8 mouse cellular contexts compared by ENCODE assay signal in genomic region chr11:104233101-104233500, GRCm38 (mm10). TPM values are rescaled to one million over a fixed set of nuclear protein-coding genes. Genes with fewer than 3 reads are reported as not detected.
A peak's percentile ranks its signal among the peaks of the same experiment; 100 is the strongest.
DNase-seq lines count a peak whose midpoint lies in the region; ATAC-seq and TF ChIP-seq lines count a peak whose summit lies in the region.

No protein-coding gene starts in this region.

- no peak for TF ChIP-seq CTCF in midbrain, postnatal 0 days (IDR thresholded peaks at IDR 0.05)

- peaks cover 51% of the 10 kb centered on the region for H3K27me3 ChIP-seq in heart, embryonic 16.5 days (ENCODE audit: control insufficient read depth, insufficient read depth, low read length)
- H3K27me3 ChIP-seq in hindbrain, embryonic 11.5 days (ENCODE audit: control insufficient read depth, insufficient read depth, low read length), result peaks cover 39% of the 10 kb centered on the region
- H3K27me3 ChIP-seq in midbrain, postnatal 0 days (ENCODE audit: insufficient read depth, low read length), result no peaks in the 10 kb centered on the region

- peak overlapping the region; percentile 81 for H3K4me3 ChIP-seq in heart, embryonic 16.5 days (ENCODE audit: low read length)
- peak overlapping the region; percentile 75 for H3K4me3 ChIP-seq in brown adipose tissue, adult 24 weeks (ENCODE audit: insufficient read depth, low read depth, low read length)
- peak overlapping the region; percentile 63 for H3K4me3 ChIP-seq in hindbrain, embryonic 11.5 days (ENCODE audit: low read depth, low read length)
- H3K4me3 ChIP-seq in midbrain, postnatal 0 days (ENCODE audit: low read depth, low read length), result peak overlapping the region; percentile 89

- 0% methylated on average over 10 of the region's 10 CpGs for WGBS in heart, embryonic 16.5 days
- WGBS in hindbrain, embryonic 11.5 days, result 1% methylated on average over 10 of the region's 10 CpGs
- 0% methylated on average over 10 of the region's 10 CpGs for WGBS in midbrain, postnatal 0 days

- H3K4me1 ChIP-seq in heart, embryonic 16.5 days (ENCODE audit: control insufficient read depth, insufficient read depth, low read length), result peaks cover 16% of the 10 kb centered on the region
- peaks cover 7% of the 10 kb centered on the region for H3K4me1 ChIP-seq in brown adipose tissue, adult 24 weeks (ENCODE audit: control insufficient read depth, insufficient read depth, insufficient read length, low read length)
- peaks cover 2% of the 10 kb centered on the region; the same call in 1 of the 2 replicates for H3K4me1 ChIP-seq in hindbrain, embryonic 11.5 days (replicated peaks; ENCODE audit: control insufficient read depth, insufficient read depth, low read length)
- H3K4me1 ChIP-seq in midbrain, postnatal 0 days (ENCODE audit: insufficient read depth, low read length), result peaks cover 20% of the 10 kb centered on the region

- H3K9ac ChIP-seq in heart, embryonic 16.5 days (ENCODE audit: low read length), result no peak overlapping the region
- peak overlapping the region; percentile 70 for H3K9ac ChIP-seq in hindbrain, embryonic 11.5 days (ENCODE audit: low read depth, low read length)
- peak overlapping the region; percentile 98 for H3K9ac ChIP-seq in midbrain, postnatal 0 days (replicated peaks; ENCODE audit: low read length, poor library complexity, severe bottlenecking)

- no peaks in the 10 kb centered on the region for H3K9me3 ChIP-seq in heart, embryonic 16.5 days (replicated peaks; ENCODE audit: control insufficient read depth, low read length)
- no peaks in the 10 kb centered on the region for H3K9me3 ChIP-seq in hindbrain, embryonic 11.5 days (ENCODE audit: control insufficient read depth, low read length)
- H3K9me3 ChIP-seq in midbrain, postnatal 0 days (ENCODE audit: low read length), result no peaks in the 10 kb centered on the region

- no peak overlapping the region for H3K27ac ChIP-seq in heart, embryonic 16.5 days (ENCODE audit: low read length)
- H3K27ac ChIP-seq in brown adipose tissue, adult 24 weeks (replicated peaks; ENCODE audit: low read depth, low read length), result no peak overlapping the region
- peak overlapping the region; percentile 76 for H3K27ac ChIP-seq in hindbrain, embryonic 11.5 days (ENCODE audit: low read depth, low read length)
- peak overlapping the region; percentile 99 for H3K27ac ChIP-seq in midbrain, postnatal 0 days (ENCODE audit: low read depth, low read length)

- no peak overlapping the region for H3K4me2 ChIP-seq in heart, embryonic 16.5 days (ENCODE audit: low read depth, low read length)
- H3K4me2 ChIP-seq in hindbrain, embryonic 11.5 days (replicated peaks; ENCODE audit: low read depth, low read length), result peak overlapping the region; percentile 96
- peak overlapping the region; percentile 81 for H3K4me2 ChIP-seq in midbrain, postnatal 0 days (ENCODE audit: low read depth, low read length, poor library complexity, severe bottlenecking)

- H3K36me3 ChIP-seq in heart, embryonic 16.5 days (ENCODE audit: control insufficient read depth, insufficient read depth), result no peaks in the 10 kb centered on the region
- no peaks in the 10 kb centered on the region for H3K36me3 ChIP-seq in hindbrain, embryonic 11.5 days (ENCODE audit: control insufficient read depth, insufficient read depth, low read length)
- no peaks in the 10 kb centered on the region for H3K36me3 ChIP-seq in midbrain, postnatal 0 days (ENCODE audit: insufficient read depth, low read length)

- no peak for ATAC-seq in heart, embryonic 16.5 days (replicated peaks; ENCODE audit: extremely low read depth, insufficient read depth, low FRiP score)
- 0 out of 2 replicates have a peak, but pooled peaks have one; percentile 6 for ATAC-seq in hindbrain, embryonic 11.5 days (ENCODE audit: low FRiP score)
- ATAC-seq in midbrain, postnatal 0 days (ENCODE audit: low FRiP score), result no peak
- ATAC-seq in CD4-positive, CD25-positive, alpha-beta regulatory T cell, adult 4 months, result no peak

- DNase-seq in heart, adult 8-10 months (ENCODE audit: low spot score), result no peak
- peak; percentile 41 for DNase-seq in hindbrain, embryonic 11.5 days (ENCODE audit: low spot score)
- DNase-seq in midbrain, postnatal 0 days (ENCODE audit: low spot score), result peak; percentile 17
- no peak for DNase-seq in urinary bladder, adult 2 months (ENCODE audit: low spot score)
- DNase-seq in T-cell, adult 2 months (ENCODE audit: low spot score), result no peak

RNA-seq across cellular contexts. Expression of gene Mapt, which starts 1.9 kb away (rescaled TPM):
- polyA plus RNA-seq in heart, embryonic 16.5 days (2015; fragmentation: Nextera tagmentation; extraction: Ambion mirVana), result 0.88 and 1.9 TPM in 2 replicates
- 100 to 1,000 TPM in 1 of 4 experiments, 10 to 100 TPM in 3; 85.8 to 115 (median 96.0) TPM for total RNA-seq in heart, adult 8-10 months (2022)
- 20.7 and 29.1 TPM in 2 replicates for polyA plus RNA-seq in brown adipose tissue, adult 24 weeks (2012; ENCODE audit: insufficient read depth, insufficient read length, missing spikeins)
- 91.9 and 94.9 TPM in 2 replicates for polyA plus RNA-seq in hindbrain, embryonic 11.5 days (2014; fragmentation: Nextera tagmentation; extraction: Ambion mirVana)
- 673 and 700 TPM in 2 replicates for total RNA-seq in midbrain, postnatal 0 days (2014; rRNA removed)
- polyA plus RNA-seq in midbrain, postnatal 0 days (2015; fragmentation: Nextera tagmentation; extraction: Ambion mirVana), result 1,369 and 1,377 TPM in 2 replicates
- polyA plus RNA-seq in urinary bladder, adult 2 months (2012; rRNA removed), result 1.5 and 2.7 TPM in 2 replicates
- under 1 TPM; 0.11 to 0.34 TPM for polyA plus RNA-seq in CD4-positive, CD25-positive, alpha-beta regulatory T cell, adult 4 months (2017; shearing (Covaris generic))

RNA-seq across cellular contexts. Expression of gene Sppl2c, which starts 47.0 kb away (rescaled TPM):
- not detected in 2 replicates for polyA plus RNA-seq in heart, embryonic 16.5 days (2015; fragmentation: Nextera tagmentation; extraction: Ambion mirVana)
- total RNA-seq in heart, adult 8-10 months (2022), result not detected
- polyA plus RNA-seq in brown adipose tissue, adult 24 weeks (2012; ENCODE audit: insufficient read depth, insufficient read length, missing spikeins), result not detected in 2 replicates
- polyA plus RNA-seq in hindbrain, embryonic 11.5 days (2014; fragmentation: Nextera tagmentation; extraction: Ambion mirVana), result not detected in 2 replicates
- not detected in 2 replicates for total RNA-seq in midbrain, postnatal 0 days (2014; rRNA removed)
- not detected in 2 replicates for polyA plus RNA-seq in midbrain, postnatal 0 days (2015; fragmentation: Nextera tagmentation; extraction: Ambion mirVana)
- polyA plus RNA-seq in urinary bladder, adult 2 months (2012; rRNA removed), result not detected in 2 replicates
- polyA plus RNA-seq in CD4-positive, CD25-positive, alpha-beta regulatory T cell, adult 4 months (2017; shearing (Covaris generic)), result not detected

Comparison
In these comparisons a context has a peak if more than half of its experiments do, and no peak if none do; other contexts are left out.
1. H3K27ac ChIP-seq: peak in hindbrain, embryonic 11.5 days (single experiment) and midbrain, postnatal 0 days (single experiment); none in heart, embryonic 16.5 days (single experiment) and brown adipose tissue, adult 24 weeks (single experiment).
2. DNase-seq: peak in hindbrain, embryonic 11.5 days (single experiment) and midbrain, postnatal 0 days (single experiment); none in heart, adult 8-10 months (single experiment), urinary bladder, adult 2 months (single experiment) and T-cell, adult 2 months (single experiment).
3. RNA of gene Mapt, which starts 1.9 kb away (polyA plus RNA-seq): 1,369 to 1,377 TPM in midbrain, postnatal 0 days; 91.9 to 94.9 TPM in hindbrain, embryonic 11.5 days, 20.7 to 29.1 TPM in brown adipose tissue, adult 24 weeks, 1.5 to 2.7 TPM in urinary bladder, adult 2 months, 0.88 to 1.9 TPM in heart, embryonic 16.5 days and 0.11 to 0.34 TPM in CD4-positive, CD25-positive, alpha-beta regulatory T cell, adult 4 months; every median in the first group is over 10 times any median in the second.
4. Peak in every context shown above with its lines, with median percentiles within 50 percentile points of each other: H3K4me3 ChIP-seq.